Mouse (Mus musculus): Measurements from ENCODE around the gene Dop1b.
A peak's percentile ranks its signal among the peaks of the same experiment; 100 is the strongest.
"Not testable (repeated sequence)": the region's sequence is repeated elsewhere in the genome, so short reads cannot be mapped to it uniquely, and the experiment has no call there.

Gene Dop1b

DNA sequence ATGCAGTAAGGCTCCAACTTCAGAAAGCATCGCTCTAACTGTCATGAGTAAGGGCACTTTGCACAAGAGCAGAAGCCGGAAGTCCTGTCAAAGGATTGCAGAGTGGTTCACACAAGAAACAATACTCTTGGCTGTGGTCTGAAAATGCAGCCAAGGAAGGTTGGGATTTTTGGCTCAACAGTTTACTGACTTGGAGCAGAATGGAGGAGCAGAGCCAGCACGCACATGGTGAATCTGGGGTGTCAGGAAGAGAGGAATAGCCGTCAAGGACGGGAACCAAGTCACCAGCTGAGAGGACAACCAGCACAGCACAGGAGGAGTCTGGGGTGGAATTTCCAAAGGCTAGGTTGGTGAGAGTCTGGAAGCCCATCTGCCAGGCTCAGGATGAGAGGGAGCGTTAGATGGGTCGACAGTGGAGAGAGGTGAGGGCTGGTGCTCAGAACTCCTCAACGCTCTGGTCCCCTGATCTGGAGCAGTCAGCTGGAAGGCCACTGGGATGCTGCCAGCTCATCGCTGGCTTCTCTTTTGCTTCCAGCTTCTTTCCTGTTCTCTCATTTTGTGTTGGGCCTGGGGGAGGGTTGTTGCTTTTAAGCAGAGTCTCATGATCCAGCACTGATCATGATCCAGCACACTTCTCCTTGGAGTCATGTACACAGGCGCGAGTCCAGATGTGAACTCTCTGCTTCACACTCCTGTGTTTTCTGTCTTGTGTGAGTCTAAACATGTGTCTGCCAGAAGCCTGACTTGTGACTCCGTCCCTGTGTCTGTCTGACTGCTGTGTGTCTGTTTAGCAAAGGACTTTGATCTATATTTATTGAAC is 85.5 kb downstream of the Dop1b start:
- peak; percentile 27 to 29 for DNase-seq (ENCODE audit: low spot score in 2 of 2)

DNA sequence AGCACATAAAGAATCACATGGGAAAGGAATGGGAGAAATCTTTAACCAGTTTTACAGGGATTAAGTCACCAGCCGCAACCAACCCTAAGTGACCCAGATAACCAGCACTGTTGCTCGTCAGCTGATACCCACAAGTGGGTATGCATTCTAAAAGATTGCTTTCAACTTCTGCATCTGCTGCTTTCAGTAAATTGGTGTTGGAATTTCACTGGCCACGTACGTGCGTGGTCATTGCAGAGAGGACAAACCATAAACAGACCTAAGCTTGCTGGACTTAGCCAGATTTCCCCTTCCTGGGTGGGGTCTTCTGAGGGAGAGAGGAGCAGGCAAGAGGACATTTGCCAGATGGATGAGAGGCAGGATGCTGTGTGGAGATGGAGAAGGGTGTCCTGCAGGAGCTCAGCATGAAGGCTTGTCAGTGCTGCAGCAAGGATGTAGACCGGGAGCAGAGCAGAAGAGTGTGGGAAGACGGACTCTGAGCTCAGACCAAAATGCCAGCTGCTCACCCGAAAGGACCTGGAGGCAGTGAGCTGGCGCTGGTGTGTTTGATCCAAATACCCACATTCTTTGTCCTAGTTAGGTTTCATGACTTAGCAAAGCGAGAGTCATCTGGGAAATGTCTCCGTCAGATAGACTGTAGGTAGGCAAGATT is 86.3 kb downstream of the Dop1b start:
- DNase-seq (ENCODE audit: low spot score in 2 of 2), result no peak

DNA sequence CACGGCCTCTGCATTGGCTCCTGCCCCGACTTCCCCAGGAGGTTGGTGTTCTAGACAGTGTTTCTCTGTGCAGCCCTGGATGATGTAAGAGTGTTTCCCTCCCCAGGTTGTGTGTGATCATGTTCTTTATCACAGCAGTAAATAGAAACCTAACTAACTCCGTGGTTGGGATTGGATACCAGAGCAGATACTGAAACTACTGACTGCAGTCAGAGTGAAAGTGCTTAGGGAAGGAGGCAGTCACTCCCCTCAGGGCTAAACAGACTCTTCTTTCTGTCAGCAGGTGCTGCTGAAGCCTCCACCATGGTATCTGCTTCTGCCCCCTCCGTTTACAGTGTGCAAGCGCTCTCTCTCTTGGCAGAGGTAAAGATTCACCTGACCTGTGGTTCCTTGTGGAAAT is 86.9 kb downstream of the Dop1b start:
- DNase-seq (ENCODE audit: low spot score in 2 of 2), result no peak

DNA sequence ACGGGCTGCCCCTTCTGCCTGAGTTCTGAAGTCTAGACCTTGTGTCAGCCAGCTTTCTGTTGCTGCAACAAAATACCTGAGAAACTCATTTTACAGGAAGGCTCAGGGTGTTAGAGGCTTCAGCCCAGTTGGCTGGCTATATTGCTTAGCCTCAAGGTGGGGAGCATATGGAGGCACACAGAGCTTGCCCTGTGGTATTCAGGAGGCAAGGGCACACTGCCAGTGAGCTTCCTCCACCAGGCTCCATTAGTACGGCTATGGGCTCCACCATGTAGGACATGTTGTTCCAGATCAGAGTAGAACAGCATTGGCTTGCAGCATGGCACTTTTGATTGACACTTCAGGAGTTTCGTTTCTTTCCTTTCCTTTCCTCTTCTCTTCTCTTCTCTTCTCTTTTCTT is 87.4 kb downstream of the Dop1b start:
- DNase-seq (ENCODE audit: low spot score in 2 of 2), result no peak

DNA sequence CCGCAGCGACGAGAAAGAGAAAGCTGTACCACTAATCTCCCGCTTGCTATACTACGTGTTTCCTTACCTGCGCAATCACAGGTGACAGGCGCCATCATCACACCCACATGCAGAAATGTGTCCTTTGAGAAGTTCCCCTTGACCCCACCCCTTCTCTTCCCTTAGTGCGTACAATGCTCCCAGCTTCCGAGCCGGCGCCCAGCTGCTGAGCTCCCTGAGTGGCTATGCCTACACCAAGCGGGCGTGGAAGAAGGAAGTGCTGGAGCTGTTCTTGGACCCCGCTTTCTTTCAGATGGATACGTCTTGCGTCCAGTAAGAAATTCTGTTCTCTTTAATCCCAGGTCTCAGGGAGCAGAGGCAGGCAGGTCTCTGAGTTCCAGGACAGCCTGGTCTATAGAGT is 88.2 kb downstream of the Dop1b start:
- DNase-seq (ENCODE audit: low spot score in 2 of 2), result no peak

DNA sequence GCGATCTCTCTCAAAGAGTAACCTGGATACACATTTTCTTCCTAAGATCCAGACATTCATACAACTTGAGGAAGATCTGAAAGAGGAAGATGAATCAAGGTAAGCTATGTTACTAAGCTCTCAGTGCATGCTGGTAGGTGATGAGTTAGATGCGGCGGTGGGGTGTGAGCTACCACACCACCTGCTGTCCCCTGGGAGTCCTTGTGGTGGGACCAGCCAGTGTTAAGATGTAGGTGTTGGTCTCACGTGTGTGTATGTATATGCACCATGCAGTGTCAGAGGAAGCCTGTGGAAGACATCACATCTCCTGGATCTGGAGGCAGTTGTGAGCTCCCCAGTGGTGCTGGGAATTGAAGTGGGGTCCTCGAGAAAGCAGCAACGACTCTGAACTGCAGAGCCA is 95.5 kb downstream of the Dop1b start:
- DNase-seq (ENCODE audit: low spot score in 2 of 2), result no peak

DNA sequence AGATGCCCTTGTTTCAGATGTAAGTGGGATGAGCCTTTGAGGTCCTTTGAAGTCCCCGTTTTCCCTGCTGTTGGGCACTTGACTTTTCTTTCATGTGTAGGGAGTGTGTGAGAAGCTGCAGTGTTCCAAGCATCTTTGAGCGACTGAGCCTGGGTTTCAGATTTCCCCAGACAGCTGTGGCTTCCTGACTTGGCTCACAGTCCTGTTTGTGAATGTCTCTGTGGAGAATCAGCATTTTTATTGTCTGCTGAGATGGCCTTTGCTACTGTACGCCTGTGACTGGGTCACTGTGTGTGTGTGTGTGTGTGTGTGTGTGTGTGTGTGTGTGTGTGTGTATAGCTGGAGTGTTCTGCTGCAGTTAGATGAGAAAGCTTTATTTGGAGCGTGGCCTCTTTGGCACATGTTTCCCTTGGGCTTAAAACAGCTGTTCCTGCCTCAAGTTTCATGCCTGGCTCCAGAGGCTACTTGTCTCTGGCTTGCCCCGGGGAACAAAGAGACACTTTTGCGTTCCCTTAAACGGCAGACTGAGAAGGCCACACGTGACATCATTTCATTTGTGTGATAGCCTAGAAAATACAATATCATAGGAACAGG is 96.4 kb downstream of the Dop1b start:
- peak; percentile 67 to 76 for DNase-seq (ENCODE audit: low spot score in 2 of 2)

DNA sequence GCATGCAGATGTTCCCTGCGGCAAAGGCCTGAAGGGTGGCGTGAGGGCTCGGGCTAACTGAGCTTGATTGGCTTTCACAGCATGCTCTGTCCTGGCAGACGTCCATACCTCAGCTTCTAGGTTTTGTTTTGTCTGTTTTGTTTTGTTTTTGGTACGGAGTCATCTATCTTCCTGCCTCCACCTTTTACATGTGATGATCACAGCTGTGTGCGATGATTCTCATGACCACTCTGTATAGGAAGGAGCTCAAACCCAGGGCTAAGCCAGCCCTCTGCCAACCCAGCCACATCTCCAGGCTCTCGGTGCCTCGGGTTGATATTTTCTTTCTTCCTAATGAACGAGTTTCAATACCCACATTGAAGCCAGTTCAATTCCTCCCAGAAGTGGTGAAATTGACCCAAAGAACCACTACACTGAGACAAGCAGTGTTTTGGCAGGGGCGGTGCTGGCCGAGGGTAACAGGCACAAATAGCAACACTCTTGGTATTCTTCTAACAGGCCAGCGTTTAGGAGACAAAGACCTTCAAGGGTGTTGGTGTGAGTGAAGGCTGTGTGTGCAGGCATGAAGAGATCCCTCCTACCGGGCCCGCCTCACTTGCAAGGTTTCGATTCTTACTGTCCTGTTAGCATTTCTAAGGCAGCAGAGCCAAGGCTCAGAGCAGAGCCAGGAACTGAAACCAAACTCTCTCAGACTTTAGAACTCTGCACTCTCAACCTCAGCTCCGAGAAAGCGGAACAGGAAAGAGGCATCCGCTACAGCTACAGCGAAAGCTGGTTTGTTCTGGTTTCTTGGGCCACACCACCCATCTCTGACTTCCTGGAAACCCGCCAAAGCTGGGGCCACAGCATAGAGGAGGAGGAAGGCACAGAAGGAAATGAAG is 104.4 kb downstream of the Dop1b start:
- peak; percentile 84 to 91 for DNase-seq (ENCODE audit: low spot score in 2 of 2)

DNA sequence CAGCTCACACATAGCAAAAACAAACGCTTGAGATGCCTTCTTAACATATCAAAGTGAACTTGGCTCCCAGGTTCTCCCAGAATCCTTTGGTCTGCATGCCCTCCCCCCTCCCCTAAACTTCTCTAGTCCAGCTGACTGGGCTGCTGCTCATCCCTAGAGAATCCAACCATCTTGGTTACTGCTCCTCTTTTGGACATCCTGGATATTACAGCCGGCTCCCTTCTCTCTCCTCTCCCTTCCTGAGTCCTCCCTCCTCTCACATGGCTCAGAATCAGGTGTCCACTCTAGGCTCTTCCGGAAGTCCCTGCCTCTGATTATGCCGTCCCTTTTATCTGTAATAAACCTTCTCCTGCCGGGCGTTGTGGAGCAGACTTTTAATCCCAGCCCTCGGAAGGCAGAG is 105.2 kb downstream of the Dop1b start:
- DNase-seq (ENCODE audit: low spot score in 2 of 2), result peak in 1 of 2 experiments; percentile 37

DNA sequence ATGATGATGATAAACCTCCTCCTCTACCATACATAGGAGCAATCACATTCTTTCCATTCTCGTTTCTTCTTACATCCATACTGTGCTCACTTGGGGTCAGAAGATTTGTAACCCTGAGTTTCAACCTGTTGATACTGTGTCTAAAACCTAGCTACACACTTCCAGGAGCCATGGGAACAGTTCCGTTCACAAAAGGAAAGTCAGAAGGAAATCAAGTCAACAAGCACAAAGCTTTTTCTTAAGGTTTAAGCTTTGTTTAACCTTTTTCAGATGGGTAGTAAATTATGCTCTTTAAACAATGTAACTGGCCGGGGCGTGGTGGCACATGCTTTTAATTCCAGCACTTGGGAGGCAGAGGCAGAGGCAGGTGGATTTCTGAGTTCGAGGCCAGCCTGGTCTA is 105.7 kb downstream of the Dop1b start:
- DNase-seq (ENCODE audit: low spot score in 2 of 2), result no peak

DNA sequence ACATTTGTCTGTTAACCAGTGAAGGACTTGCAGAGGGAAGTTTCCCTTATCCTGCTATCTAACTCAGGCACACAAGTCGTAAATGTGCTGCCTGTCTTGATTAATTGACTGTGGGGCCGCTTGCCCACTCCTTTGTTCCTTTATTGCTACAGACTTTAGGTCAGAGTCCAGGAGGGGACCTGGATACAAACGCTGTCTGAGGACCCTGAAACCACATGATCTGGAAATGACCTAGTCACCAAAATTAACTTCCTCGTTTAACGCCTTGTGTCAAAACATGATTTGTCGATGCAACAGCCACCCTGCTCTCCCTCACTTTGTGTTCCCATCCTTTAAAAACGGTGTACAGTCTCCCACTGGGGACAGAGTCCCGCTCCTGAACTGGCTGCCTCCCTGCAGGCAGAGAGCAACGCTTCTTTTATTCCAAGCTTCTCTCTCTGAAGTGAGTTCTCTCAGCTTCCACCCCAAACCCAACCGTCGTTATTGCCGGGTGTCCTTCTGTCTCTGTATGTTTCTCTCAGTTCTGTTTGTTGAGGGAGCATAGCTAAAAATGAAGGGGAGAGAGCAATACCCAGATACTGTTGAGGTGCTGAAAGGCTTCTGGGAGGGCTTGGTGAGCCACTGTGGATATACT is 107.1 kb downstream of the Dop1b start:
- no peak for DNase-seq (ENCODE audit: low spot score in 2 of 2)

DNA sequence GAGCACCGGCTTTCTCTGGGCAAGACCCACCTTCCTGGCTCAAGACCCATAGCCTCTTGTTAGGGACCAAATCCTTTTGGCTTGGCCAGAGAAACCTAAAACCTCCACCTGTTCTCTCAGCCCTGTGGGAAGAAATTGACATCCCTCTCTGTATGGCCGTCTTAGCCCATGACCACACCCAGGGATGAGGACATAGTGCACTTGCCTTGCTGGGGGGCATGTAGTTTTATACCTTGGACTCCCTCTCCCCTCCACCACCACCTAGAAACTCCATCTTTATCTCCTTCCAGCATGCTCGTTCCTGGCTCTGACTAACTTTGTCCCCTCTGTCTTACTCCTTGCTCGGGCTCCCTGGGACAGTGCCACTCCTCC is 107.6 kb downstream of the Dop1b start:
- DNase-seq (ENCODE audit: low spot score in 2 of 2), result no peak

DNA sequence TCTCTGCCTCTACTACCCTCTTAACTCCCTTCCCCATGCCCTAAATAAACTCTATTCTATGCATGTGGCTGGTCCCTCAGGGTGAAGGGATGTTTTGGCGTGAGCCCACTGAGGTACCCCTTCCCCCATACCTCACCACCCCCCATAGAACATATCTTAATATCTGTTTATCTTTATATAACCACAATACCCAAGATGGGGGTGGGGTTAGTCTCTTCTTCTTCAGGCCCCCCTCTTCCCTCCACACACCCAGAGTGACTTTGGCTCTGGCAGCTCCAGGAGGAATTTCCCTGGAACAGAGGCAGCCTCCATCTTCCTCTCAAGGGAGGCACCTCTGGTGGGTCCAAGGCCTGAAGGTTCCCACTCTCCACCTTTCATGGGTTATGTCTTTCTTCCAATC is 108.3 kb downstream of the Dop1b start:
- DNase-seq (ENCODE audit: low spot score in 2 of 2), result no peak

DNA sequence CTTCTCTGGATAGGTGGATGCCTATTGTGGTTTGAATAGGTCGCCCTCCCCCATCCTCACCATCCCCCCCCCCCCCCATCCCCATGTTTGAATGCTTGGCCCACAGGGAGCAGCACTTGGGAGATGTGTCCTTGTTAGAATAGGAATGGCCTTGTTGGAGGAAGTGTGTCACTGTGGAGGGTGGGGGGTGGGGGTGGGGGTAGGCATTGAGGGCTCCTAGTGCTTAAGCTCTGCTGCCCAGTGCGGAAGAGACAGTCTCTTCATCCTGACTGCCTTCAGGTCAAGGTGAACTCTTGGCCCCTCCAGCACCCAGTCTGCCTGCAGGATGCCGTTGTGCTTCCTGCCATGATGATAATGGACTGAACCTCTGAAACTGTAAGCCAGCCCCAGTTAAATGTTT is 110.0 kb downstream of the Dop1b start:
- DNase-seq (ENCODE audit: low spot score in 2 of 2), result no peak

DNA sequence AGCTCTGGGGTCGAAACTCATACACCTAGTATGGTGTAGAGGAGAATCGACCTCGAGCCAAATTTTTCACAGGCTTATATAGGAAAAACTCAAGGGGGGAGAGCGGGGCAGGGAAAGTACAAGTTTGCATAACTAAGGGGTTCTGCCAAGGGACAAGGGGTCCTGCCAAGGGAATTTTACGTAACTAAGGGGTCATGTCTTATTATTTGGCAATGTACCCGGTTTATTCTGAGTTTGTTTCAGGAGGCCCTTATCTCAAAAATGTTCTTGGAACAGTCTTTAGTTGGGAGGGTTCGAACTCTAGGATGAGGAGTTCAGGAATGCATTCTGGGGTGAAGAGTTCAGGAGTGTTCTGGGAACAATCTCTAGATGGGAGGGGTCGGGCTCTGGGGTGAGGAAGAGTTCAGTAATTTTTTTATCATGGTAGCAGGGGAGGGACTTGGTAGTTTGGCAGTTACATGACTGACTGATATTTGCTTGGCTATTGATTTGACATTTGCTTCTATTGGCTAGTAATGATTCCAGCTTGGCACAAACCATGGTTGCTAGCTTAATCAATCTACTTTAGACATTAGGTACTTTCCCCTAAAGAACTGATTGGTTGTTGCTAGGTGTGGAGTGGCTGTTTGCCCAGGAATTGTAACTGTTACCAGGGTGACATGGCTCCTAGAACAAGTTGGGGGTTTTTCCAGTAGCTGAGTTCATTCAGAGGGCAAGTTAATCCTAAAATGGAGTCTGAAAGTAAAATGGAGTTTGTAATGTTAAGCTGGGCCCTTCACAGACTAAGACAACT is 110.9 kb downstream of the Dop1b start:
- not testable (repeated sequence) for DNase-seq (ENCODE audit: low spot score in 2 of 2)

DNA sequence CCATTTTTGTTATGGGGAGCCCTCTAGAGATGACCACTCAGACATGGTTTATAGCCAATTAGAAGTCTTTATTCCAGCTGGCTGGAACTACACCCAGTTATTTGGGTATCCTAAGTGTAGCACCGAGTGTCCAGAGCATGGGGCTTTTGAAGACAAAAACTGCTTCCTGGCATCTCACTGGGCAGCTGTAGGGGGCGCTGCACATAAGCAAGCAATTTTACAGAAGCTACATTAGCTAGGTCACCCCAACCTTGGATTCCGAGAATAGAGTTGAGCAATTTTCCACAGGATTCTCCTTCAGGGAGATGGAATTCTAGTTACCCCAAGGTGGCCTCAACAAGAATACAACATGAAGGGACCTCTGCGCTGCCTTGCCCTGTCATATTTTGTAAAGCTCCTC is 113.1 kb downstream of the Dop1b start:
- no peak for DNase-seq (ENCODE audit: low spot score in 2 of 2)

DNA sequence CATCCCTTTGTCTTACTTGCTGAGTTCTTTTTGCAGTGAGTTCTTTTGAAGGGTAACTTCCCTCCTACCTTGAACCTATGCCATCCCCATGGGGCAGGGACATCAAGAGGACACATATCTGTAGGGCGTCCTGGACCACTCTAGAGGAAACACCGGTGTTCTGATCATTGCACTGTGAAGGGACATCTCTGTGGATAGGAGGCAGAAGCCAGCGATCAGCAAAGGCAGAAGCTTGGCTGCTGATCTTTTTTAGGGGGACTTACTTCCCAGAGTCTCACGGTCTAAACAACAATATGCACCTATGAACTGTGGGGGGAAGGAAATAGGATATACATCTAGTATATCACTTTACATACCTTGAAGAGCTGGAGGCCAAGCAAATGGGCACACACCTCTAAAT is 113.8 kb downstream of the Dop1b start:
- no peak for DNase-seq (ENCODE audit: low spot score in 2 of 2)

DNA sequence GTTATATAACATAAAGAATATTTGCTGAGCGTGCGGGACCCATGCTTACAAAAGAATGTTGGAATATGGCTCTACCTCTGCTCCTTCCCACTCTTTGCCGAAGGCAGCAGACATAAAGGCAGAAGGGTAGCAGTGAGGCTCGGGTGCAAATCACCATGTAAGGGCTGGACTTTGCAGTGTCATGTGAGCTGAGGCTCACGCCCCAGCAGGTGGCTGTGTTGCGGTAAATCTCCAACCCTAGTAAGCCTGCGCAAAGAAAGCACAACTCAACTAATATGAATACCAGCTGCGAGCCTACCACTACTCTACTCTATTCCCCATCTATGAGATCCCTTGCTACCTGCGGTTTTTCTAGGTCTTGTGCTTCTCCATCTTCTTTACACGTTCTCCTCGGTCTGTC is 114.3 kb downstream of the Dop1b start:
- no peak for DNase-seq (ENCODE audit: low spot score in 2 of 2)

DNA sequence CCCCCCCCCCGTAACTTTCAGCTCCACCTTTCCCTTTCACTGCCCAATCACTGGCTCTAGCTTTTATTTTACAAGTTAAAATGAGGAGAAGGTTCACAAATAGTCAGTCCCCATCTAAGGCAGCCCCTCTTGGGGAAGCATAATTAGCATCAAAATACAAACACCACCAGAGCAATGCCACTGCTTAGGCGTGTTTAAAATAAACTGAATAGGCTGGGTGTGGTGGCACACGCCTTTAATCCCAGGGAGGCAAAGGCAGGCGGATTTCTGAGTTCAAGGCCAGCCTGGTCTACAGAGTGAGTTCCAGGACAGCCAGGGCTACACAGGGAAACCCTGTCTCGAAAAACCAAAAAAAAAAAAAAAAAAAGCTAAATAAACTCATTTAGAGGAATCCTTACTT is 114.8 kb downstream of the Dop1b start:
- DNase-seq (ENCODE audit: low spot score in 2 of 2), result not testable (repeated sequence)

DNA sequence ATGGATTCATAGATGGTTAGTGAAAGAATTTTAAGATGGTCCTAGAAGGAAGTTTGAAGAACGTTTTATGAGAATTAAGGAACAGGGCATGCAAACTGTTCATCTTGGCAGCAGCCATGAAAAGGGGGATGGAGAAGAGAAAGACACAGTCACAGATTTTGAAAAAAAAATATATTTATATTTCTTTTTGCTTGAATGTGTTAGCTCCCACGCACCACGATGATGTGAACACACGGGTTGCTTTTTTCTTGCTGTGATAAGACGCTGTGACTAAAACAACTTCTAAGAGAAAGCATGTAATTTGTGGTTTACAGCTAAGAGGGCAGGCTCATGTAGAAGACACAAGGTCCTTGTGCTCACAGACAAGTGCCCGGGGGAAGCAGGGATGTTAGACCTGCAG is 115.2 kb downstream of the Dop1b start:
- no peak for DNase-seq (ENCODE audit: low spot score in 2 of 2)

DNA sequence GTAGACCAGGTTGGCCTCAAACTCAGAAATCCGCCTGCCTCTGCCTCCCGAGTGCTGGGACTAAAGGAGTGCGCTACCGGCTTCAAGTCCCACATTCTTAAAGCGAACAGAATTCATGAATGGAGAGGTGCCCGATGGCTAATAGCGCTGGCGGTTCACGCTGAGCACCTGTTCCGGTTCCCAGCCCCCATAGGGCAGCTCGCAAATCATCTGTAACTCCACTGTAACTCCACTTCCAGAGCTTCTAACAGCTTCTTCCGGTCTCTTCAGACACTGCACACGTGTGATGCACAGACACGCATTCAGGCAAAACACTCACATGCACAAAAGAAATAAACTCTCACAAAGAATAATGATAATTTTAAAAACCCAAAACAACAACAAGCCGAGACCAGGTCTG is 117.8 kb downstream of the Dop1b start:
- DNase-seq (ENCODE audit: low spot score in 2 of 2), result no peak

All from heart, adult 9 months (tissue).